Mouse (Mus musculus) cortical plate, adult 2 months (tissue): Measurements from ENCODE around the gene Tut1. TPM values are rescaled to one million over a fixed set of nuclear protein-coding genes. Genes with fewer than 3 reads are reported as not detected.

Source experiments
- H3K27ac ChIP-seq: fragments of 200-500 bp; 2 replicates; pipeline ENCODE4 v1.5.1; 2012; ENCODE audit warnings: low read length, control low read depth, inconsistent platforms; ENCODE audit not compliant: insufficient read depth
- H3K4me1 ChIP-seq: fragments of 200-500 bp; 2 replicates; pipeline ENCODE4 v1.6.1; 2011; ENCODE audit warnings: low read length; ENCODE audit not compliant: control insufficient read depth, insufficient read depth
- H3K4me3 ChIP-seq: fragments of 200-500 bp; 2 replicates; pipeline ENCODE4 v1.5.1; 2011; ENCODE audit warnings: mild to moderate bottlenecking, low read length, control low read depth; ENCODE audit not compliant: insufficient read depth
- CTCF ChIP-seq: fragments of 200-500 bp; IDR thresholded peaks from 2 replicates; pipeline ENCODE4 v1.5.1; 2011; ENCODE audit warnings: mild to moderate bottlenecking, control low read depth, low read length; ENCODE audit not compliant: insufficient read depth; ENCODE audit errors: extremely low read depth
- POLR2A ChIP-seq: fragments of 200-500 bp; IDR thresholded peaks from 2 replicates; pipeline ENCODE4 v1.6.1; 2011; ENCODE audit warnings: mild to moderate bottlenecking, low read length, control low read depth; ENCODE audit not compliant: insufficient read depth; ENCODE audit errors: extremely low read depth
- polyA plus RNA-seq: library from polyadenylated mRNA; depleted of rRNA; stranded (reverse); fragments of >200 nt; gene quantifications from 2 replicates; pipeline ENCODE4 v1.2.3, GENCODE M21; 2012

Tut1 gene
- polyA plus RNA-seq, 1 experiment = 20.0 TPM

- Histone ChIP-seq H3K4me3 (peak within 1 kb of the TSS; percentile 93), H3K4me1 (peaks cover 3% of the 10 kb centered on the region; the same call in 1 of the 2 replicates), H3K27ac (peak within 1 kb of the TSS; percentile 93)
- TF ChIP-seq CTCF = no peak
- peak; percentile 42; the same call in 1 of the 2 replicates for TF ChIP-seq POLR2A
Observed at GRCm38 (mm10) chr19:8941515-8942217, 12.0 kb upstream of the Tut1 start, which contains the start of gene Mta2. Gene Mta2 (plus strand): TSS chr19:8941875.

DNA sequence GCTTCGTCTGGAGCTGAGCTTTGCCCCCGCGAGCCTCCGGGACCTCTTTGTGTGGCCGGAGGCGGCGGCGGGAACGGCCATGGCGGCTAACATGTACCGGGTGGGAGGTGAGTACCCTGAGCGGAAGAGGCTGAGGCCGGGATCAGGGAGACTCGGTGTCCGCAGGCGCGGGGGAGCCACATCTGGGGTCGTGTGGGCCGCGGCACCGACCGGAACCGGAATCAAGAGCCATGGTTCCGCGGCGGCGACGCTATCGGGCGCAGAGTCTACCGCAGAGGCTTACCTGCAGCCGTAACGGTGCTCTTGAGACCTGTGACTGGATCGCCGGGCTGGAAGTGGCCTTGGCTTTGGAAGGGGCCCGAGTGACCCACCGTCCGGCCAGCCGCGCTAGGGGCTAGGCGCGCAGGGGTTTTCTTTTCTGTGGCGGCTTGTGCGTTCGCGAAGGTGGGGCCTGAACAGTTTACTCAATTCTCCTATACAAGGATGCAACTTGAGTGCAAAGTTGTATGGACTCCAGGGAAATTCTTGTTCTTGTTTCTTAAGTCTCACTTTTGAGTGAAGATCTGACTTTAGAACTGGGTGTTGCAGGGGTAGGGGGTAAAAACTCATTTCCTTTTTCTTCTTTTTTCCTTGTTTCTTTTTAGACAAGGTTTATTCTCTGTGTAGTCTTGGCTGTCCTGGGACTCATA lies 11.2 kb upstream of the Tut1 start:
- TF ChIP-seq CTCF = no peak
- TF ChIP-seq POLR2A = no peak
- peak overlapping the region; percentile 93 for H3K27ac ChIP-seq
- H3K4me3 ChIP-seq = peak overlapping the region; percentile 93
- H3K4me1 ChIP-seq = peaks cover 3% of the 10 kb centered on the region; the same call in 1 of the 2 replicates

GRCm38 (mm10) chr19:8943047-8943446 lies 10.6 kb upstream of the Tut1 start:
- TF ChIP-seq CTCF (no peak), POLR2A (no peak)
- H3K27ac ChIP-seq = no peak overlapping the region

DNA sequence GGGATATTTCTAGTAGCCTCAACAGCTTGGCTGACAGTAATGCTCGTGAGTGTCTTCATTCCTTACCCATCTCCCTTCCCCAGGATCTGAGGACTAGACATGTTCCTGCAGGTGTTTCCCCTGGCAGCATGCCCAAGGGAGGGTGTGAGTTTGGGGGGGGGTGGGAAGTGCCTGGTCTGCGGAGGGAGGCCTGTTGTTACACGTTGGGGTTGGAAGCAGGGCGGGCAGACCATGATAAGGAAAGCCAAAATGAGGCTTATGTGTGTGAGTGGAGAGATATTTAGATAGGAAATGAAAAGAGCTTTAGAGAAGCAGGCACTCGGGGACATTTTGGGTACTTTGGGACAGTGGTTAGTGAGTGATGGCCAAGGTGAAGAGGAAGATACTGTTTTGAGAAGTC lies 9.6 kb upstream of the Tut1 start:
- Histone ChIP-seq H3K27ac (no peak overlapping the region), H3K4me3 (no peak overlapping the region), H3K4me1 (peaks cover 3% of the 10 kb centered on the region; the same call in 1 of the 2 replicates)
- TF ChIP-seq CTCF = no peak
- TF ChIP-seq POLR2A = no peak

More at GRCm38 (mm10) chr19:8943047-8943446, 10.6 kb upstream of the Tut1 start:
- H3K4me3 ChIP-seq = peak overlapping the region; percentile 93; the same call in 1 of the 2 replicates
- peaks cover 3% of the 10 kb centered on the region; the same call in 1 of the 2 replicates for H3K4me1 ChIP-seq

DNA sequence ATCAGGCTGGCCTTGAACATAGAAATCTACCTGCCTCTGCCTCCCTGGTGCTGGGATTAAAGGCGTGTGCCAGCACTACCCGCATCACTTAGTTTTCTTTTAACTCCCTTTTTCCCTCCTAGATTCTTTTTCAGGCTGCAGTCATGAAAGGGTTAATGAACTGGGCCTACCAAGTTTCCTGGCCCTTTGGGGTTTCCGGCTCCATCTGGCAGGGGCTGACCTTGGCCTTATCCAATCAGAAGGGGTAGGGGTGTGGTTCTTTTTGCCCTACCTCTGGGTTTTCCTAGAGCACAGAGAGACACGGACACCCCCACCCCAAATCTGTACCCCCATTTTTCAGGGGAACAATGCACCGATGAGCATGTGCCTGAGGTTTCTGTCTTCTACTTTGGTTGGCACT lies 8.9 kb upstream of the Tut1 start:
- no peak overlapping the region for H3K4me3 ChIP-seq
- TF ChIP-seq CTCF (no peak), POLR2A (no peak)
- no peak overlapping the region for H3K27ac ChIP-seq

DNA sequence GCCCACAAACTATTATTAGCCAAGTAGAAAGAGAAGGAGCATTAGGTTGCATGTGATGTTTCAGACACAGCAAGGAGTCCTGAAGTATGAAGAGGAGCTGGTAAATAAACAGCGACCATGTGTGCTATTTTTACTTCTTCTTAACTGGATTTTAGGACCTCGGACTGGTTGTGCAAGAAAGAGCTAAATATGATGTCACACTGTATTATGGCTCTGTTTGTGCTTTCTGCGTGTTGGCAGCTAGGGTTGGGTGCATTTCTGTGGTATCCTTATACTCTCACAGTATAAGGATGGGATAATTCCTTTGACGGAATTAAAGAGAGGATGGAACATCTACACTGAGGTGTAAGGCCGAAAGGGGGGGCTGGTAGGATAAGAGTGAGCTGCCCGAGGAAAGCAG lies 8.4 kb upstream of the Tut1 start:
- no peak overlapping the region for H3K4me3 ChIP-seq
- TF ChIP-seq CTCF = no peak
- TF ChIP-seq POLR2A = no peak

More for the DNA sequence above, 8.9 kb upstream of the Tut1 start:
- peaks cover 3% of the 10 kb centered on the region; the same call in 1 of the 2 replicates for H3K4me1 ChIP-seq

DNA sequence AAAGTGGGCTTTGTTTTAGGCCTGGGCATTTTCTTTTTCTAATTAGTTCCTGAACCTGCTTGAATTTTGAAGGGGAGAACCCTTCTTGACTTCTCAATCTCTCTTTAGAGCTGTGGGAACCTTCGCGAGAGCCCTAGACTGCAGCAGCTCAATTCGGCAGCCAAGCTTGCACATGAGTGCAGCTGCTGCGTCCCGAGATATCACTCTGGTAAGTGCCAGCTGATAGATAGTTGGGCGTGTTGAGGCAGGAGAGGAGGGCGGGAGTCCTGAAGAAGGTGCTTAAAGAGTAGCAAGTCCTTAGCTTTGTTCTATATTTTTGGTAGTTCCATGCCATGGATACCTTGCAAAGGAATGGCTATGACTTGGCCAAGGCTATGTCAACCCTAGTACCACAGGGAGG lies 6.7 kb upstream of the Tut1 start:
- peaks cover 3% of the 10 kb centered on the region; the same call in 1 of the 2 replicates for H3K4me1 ChIP-seq
- no peak for TF ChIP-seq CTCF
- TF ChIP-seq POLR2A = no peak
- no peak overlapping the region for H3K27ac ChIP-seq
- H3K4me3 ChIP-seq = no peak overlapping the region

More for the DNA sequence above, 8.4 kb upstream of the Tut1 start:
- H3K27ac ChIP-seq = no peak overlapping the region
- peaks cover 3% of the 10 kb centered on the region; the same call in 1 of the 2 replicates for H3K4me1 ChIP-seq

DNA sequence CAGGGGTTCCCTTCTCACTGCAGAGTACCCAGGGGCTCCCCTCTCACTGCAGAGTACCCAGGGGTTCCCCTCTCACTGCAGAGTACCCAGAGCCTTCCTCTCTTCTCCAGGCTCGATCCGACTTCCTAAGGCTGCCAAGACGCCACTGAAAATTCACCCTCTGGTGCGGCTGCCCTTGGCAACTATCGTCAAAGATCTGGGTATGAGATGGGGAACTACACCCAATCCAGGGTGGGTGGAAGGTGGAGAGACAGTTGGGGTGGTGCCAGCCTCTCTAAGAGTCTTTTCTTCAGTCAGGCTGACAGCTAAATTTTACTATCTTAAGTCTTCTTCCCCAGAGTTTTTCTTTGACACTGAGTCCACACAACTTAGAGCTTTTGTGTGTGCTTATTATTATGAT lies 3.5 kb upstream of the Tut1 start:
- Histone ChIP-seq H3K27ac (no peak overlapping the region), H3K4me1 (peaks cover 2% of the 10 kb centered on the region; the same call in 1 of the 2 replicates), H3K4me3 (no peak overlapping the region)
- TF ChIP-seq POLR2A (no peak), CTCF (no peak)

DNA sequence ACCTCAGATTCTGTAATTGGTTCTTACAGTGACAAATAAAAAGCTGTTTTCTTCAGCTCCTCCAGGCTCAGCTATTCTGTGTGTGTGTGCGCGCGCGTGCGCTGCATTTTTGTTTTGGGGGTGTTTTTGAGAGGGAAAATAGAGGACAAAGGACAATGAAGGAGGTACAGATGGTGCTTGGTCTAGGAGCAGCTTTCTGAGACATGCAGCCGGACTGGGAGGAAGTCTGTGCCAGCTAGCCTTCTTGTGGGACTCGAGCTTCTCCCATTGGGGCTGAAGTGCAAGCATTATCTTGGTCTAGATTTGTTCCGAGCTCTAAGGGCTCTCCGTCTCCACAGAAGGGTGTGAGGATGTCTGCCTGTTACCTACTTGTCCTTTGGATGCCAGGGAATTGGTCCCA lies 1.4 kb upstream of the Tut1 start:
- TF ChIP-seq POLR2A (no peak), CTCF (no peak)
- H3K4me1 ChIP-seq = peaks cover 2% of the 10 kb centered on the region; the same call in 1 of the 2 replicates
- no peak overlapping the region for H3K4me3 ChIP-seq
- no peak overlapping the region for H3K27ac ChIP-seq
